Mouse (Mus musculus) liver, adult 2 months (tissue): ENCODE measurements at regions not wholly inside any gene's neighbourhood (a gene's known extent, or its start where the extent isn't known, plus 50 kb on each side); places are given as distances from the start of the nearest gene placed in this dataset.

Experiments
- CTCF ChIP-seq: fragments of 200-500 bp; IDR thresholded peaks from 2 replicates; pipeline ENCODE4 v1.5.1; 2011; ENCODE audit warnings: low read depth, low read length, control low read depth
- POLR2A ChIP-seq: fragments of 200-500 bp; IDR thresholded peaks from 2 replicates; pipeline ENCODE4 v1.6.1; 2011; ENCODE audit warnings: low read length, control low read depth; ENCODE audit not compliant: insufficient read depth; ENCODE audit errors: extremely low read depth

GRCm38 (mm10) chr1:71848656-71849055, 195.7 kb upstream of the Fn1 start:
- TF ChIP-seq CTCF = no peak
- no peak for TF ChIP-seq POLR2A
